Mouse (Mus musculus) MEL (cell line): ENCODE measurements at regions not wholly inside any gene's neighbourhood (a gene's known extent, or its start where the extent isn't known, plus 50 kb on each side); places are given as distances from the start of the nearest gene placed in this dataset.

ENCODE experiments used
- DNase-seq: peaks from one replicate; pipeline ENCODE4 v3.0.0; 2011; ENCODE audit warnings: low read depth, low spot score
- H3K27ac ChIP-seq: 2 replicates; pipeline ENCODE4 v1.5.1; 2012; ENCODE audit warnings: low read depth, mild to moderate bottlenecking, control low read depth, low read length, moderate library complexity; ENCODE audit not compliant: control insufficient read depth
- H3K27me3 ChIP-seq, 2 experiments: fragments of 150-350 bp in 1 of 2; sonication (generic) in 1 of 2; 2 replicates each; pipeline ENCODE4 v1.6.1; 2012; ENCODE audit warnings: low read length in 2 of 2, mild to moderate bottlenecking in 2 of 2, improper control_type of control experiment in 1 of 2, moderate library complexity in 1 of 2; ENCODE audit not compliant: insufficient read depth in 2 of 2, control insufficient read depth in 1 of 2
- H3K36me3 ChIP-seq, 2 experiments: 2 replicates each; pipeline ENCODE4 v1.6.1; 2012 to 2014; ENCODE audit warnings: low read length in 2 of 2, improper control_type of control experiment in 1 of 2, inconsistent platforms in 1 of 2, mild to moderate bottlenecking in 1 of 2; ENCODE audit not compliant: insufficient read depth in 2 of 2, control insufficient read depth in 1 of 2
- H3K4me1 ChIP-seq, 2 experiments: fragments of 150-350 bp in 1 of 2; sonication (generic) in 1 of 2; 2 replicates each; pipeline ENCODE4 v1.6.1; 2012; ENCODE audit warnings: low read length in 2 of 2, improper control_type of control experiment in 1 of 2, mild to moderate bottlenecking in 1 of 2; ENCODE audit not compliant: insufficient read depth in 2 of 2, control insufficient read depth in 1 of 2
- H3K4me3 ChIP-seq, 2 experiments: fragments of 150-350 bp in 1 of 2; sonication (generic) in 1 of 2; 2 replicates each; pipeline ENCODE4 v1.5.1; 2012; ENCODE audit warnings: low read depth in 2 of 2, low read length in 2 of 2, mild to moderate bottlenecking in 2 of 2, moderate library complexity in 2 of 2, control low read depth in 1 of 2, improper control_type of control experiment in 1 of 2; ENCODE audit not compliant: control insufficient read depth in 1 of 2, insufficient read depth in 1 of 2
- H3K79me2 ChIP-seq: 2 replicates; pipeline ENCODE4 v1.6.1; 2012; ENCODE audit warnings: mild to moderate bottlenecking, low read length, moderate library complexity; ENCODE audit not compliant: control insufficient read depth, poor library complexity, insufficient read depth
- H3K9ac ChIP-seq: 2 replicates; pipeline ENCODE4 v1.6.1; 2012; ENCODE audit warnings: low read depth, mild to moderate bottlenecking, control low read depth, low read length, moderate library complexity; ENCODE audit not compliant: control insufficient read depth, poor library complexity, severe bottlenecking
- H3K9me3 ChIP-seq: fragments of 150-350 bp; sonication (generic); replicated peaks from 2 replicates; pipeline ENCODE4 v1.6.1; 2012; ENCODE audit warnings: mild to moderate bottlenecking, low read length, improper control_type of control experiment, moderate library complexity; ENCODE audit not compliant: insufficient read depth
- BHLHE40 ChIP-seq: IDR thresholded peaks from 2 replicates; pipeline ENCODE4 v1.6.1; 2012; ENCODE audit warnings: low read depth, mild to moderate bottlenecking, inconsistent platforms, low read length, improper control_type of control experiment, borderline replicate concordance
- CHD1 ChIP-seq: IDR thresholded peaks from 2 replicates; pipeline ENCODE4 v1.6.1; 2012; ENCODE audit warnings: low read depth, mild to moderate bottlenecking, inconsistent platforms, low read length, improper control_type of control experiment
- CTCF ChIP-seq, 3 experiments: IDR thresholded peaks in 2 of 3; conservative IDR thresholded peaks in 1 of 3; 2 replicates each; pipeline ENCODE4 v1.5.1; 2011 to 2012; ENCODE audit warnings: low read length in 3 of 3, low read depth in 2 of 3, mild to moderate bottlenecking in 2 of 3, improper control_type of control experiment in 1 of 3, inconsistent platforms in 1 of 3, mixed read lengths in 1 of 3, moderate library complexity in 1 of 3; ENCODE audit not compliant: control insufficient read depth in 1 of 3, insufficient read depth in 1 of 3, poor library complexity in 1 of 3, severe bottlenecking in 1 of 3
- E2F4 ChIP-seq: IDR thresholded peaks from 2 replicates; pipeline ENCODE4 v1.6.1; 2011; ENCODE audit warnings: low read depth, low read length, improper control_type of control experiment, borderline replicate concordance
- HCFC1 ChIP-seq: IDR thresholded peaks from 2 replicates; pipeline ENCODE4 v1.6.1; 2012; ENCODE audit warnings: low read depth, mild to moderate bottlenecking, inconsistent platforms, low read length, improper control_type of control experiment, moderate library complexity
- KAT2A ChIP-seq: conservative IDR thresholded peaks from 2 replicates; pipeline ENCODE4 v1.6.1; 2012; ENCODE audit warnings: low read depth, low read length, improper control_type of control experiment, inconsistent platforms
- MAFK ChIP-seq: IDR thresholded peaks from 2 replicates; pipeline ENCODE4 v1.6.1; 2011; ENCODE audit warnings: low read depth, mild to moderate bottlenecking, low read length, improper control_type of control experiment, borderline replicate concordance
- MEF2A ChIP-seq: IDR thresholded peaks from 2 replicates; pipeline ENCODE4 v1.6.1; 2014; ENCODE audit warnings: low read depth, mild to moderate bottlenecking, inconsistent platforms, low read length, improper control_type of control experiment; ENCODE audit not compliant: poor library complexity, insufficient replicate concordance, severe bottlenecking; ENCODE audit errors: extremely low read depth
- MXI1 ChIP-seq: IDR thresholded peaks from 2 replicates; pipeline ENCODE4 v1.6.1; 2011; ENCODE audit warnings: mild to moderate bottlenecking, low read depth, low read length, improper control_type of control experiment
- MYC ChIP-seq: IDR thresholded peaks from 2 replicates; pipeline ENCODE4 v1.6.1; 2011; ENCODE audit warnings: low read depth, mild to moderate bottlenecking, low read length, improper control_type of control experiment, moderate library complexity
- POLR2A ChIP-seq, 2 experiments: IDR thresholded peaks; 2 replicates each; pipeline ENCODE4 v1.6.1; 2011 to 2012; ENCODE audit warnings: low read length in 2 of 2, mild to moderate bottlenecking in 2 of 2, control low read depth in 1 of 2, improper control_type of control experiment in 1 of 2, low read depth in 1 of 2, moderate library complexity in 1 of 2; ENCODE audit not compliant: control insufficient read depth in 1 of 2, insufficient read depth in 1 of 2, poor library complexity in 1 of 2
- POLR2AphosphoS2 ChIP-seq: IDR thresholded peaks from 2 replicates; pipeline ENCODE4 v1.6.1; 2011; ENCODE audit warnings: low read length, improper control_type of control experiment
- POLR2AphosphoS5 ChIP-seq: IDR thresholded peaks from 2 replicates; pipeline ENCODE4 v1.6.1; 2012; ENCODE audit warnings: low read depth, borderline replicate concordance, mild to moderate bottlenecking, inconsistent platforms, low read length, moderate library complexity, mixed read lengths
- RAD21 ChIP-seq: IDR thresholded peaks from 2 replicates; pipeline ENCODE4 v1.6.1; 2011; ENCODE audit warnings: mild to moderate bottlenecking, low read depth, low read length, improper control_type of control experiment
- RCOR1 ChIP-seq: IDR thresholded peaks from 2 replicates; pipeline ENCODE4 v1.6.1; 2012; ENCODE audit warnings: low read depth, mild to moderate bottlenecking, inconsistent platforms, low read length, improper control_type of control experiment
- TCF12 ChIP-seq: IDR thresholded peaks from 2 replicates; pipeline ENCODE4 v1.6.1; 2014; ENCODE audit warnings: low read depth, mild to moderate bottlenecking, inconsistent platforms, low read length, improper control_type of control experiment, moderate library complexity
- ZC3H11A ChIP-seq: IDR thresholded peaks from 2 replicates; pipeline ENCODE4 v1.6.1; 2012; ENCODE audit warnings: low read depth, mild to moderate bottlenecking, inconsistent platforms, low read length, improper control_type of control experiment
- ZNF384 ChIP-seq: IDR thresholded peaks from 2 replicates; pipeline ENCODE4 v1.6.1; 2012; ENCODE audit warnings: low read depth, mild to moderate bottlenecking, inconsistent platforms, low read length, improper control_type of control experiment

DNA sequence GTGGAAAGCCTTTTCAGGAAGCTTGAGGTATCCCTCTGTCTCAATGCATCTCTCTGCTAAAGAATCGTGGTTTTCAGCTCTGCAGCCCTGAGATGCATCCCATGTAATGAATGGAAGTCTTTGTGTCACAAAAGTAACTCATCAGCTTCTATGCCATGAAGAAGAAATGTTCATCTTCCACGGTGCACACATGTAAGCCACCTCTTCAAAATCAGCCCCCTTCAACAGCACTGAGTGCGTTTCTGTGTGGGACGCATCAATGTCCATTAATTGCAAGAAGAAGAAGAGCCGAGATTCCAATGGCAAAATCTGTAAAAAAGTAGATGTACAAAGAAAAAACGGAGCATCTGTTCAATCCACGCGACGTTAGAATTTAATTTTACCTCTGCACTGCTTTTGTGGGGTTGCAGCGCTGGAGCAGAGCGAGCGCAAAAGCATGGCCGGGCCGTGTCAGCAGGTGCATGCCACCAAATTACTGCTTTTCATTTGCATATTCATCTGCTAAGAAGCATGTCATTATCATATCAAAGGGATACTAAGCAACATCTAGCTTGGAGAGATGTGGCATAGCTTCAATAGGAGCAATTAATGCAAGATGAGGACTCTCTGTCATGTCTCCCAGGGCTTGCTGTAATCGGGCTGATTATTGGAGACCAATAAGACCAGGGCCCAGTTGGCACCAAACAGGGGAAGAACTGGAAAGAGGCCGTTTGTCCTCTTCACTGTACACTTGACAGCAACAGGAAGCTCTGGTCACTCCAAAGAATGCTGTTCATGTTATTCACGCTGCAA is 185.0 kb upstream of the Sox2 start:
- no peak for TF ChIP-seq E2F4
- TF ChIP-seq RCOR1, result no peak
- no peak for TF ChIP-seq POLR2AphosphoS5
- no peak for TF ChIP-seq TCF12
- TF ChIP-seq CTCF (IDR thresholded peaks at IDR 0.05 in 2 of 3, conservative IDR thresholded peaks at IDR 0.05 in 1 of 3; ENCODE audit: control insufficient read depth in 1 of 3, insufficient read depth in 1 of 3, low read depth in 2 of 3, low read length in 3 of 3, poor library complexity in 1 of 3, severe bottlenecking in 1 of 3), result no peak
- TF ChIP-seq BHLHE40, result no peak
- no peak for TF ChIP-seq ZNF384
- TF ChIP-seq MXI1, result no peak
- TF ChIP-seq KAT2A, result no peak
- no peak for TF ChIP-seq CHD1
- TF ChIP-seq MAFK, result no peak
- TF ChIP-seq HCFC1, result no peak
- TF ChIP-seq MEF2A, result no peak
- TF ChIP-seq RAD21, result no peak
- no peak for TF ChIP-seq POLR2AphosphoS2
- TF ChIP-seq POLR2A (IDR thresholded peaks at IDR 0.05; ENCODE audit: control insufficient read depth in 1 of 2, insufficient read depth in 1 of 2, low read depth in 1 of 2, low read length in 2 of 2, poor library complexity in 1 of 2), result no peak
- TF ChIP-seq, all 39 proteins: peak for 0
- Histone ChIP-seq H3K9me3 (no peaks in the 10 kb centered on the region), H3K9ac (no peak overlapping the region), H3K27me3 (no peaks in the 10 kb centered on the region), H3K36me3 (no peaks in the 10 kb centered on the region), H3K4me1 (no peaks in the 10 kb centered on the region), H3K79me2 (no peaks in the 10 kb centered on the region), H3K27ac (no peak overlapping the region), H3K4me3 (no peak overlapping the region)
- DNase-seq, result no peak

DNA sequence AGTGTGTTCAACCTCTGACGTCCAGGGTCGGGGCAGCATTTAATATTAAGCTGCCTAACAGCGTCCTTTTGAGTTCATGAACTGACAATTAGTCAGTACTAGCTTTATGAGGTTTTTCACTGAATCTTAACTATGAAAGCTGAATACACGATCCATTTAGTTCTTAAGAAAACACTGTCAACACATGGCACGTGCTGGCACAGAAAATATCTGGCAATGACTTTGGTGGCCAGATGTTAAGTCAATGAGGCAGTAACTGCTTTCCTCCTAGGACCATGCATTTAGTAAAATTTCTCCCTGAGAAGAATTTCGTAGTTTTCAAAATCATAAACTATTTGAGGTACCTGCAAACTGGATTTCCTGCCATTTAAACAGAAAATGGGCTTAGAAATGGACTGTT is 191.4 kb upstream of the Sox2 start:
- DNase-seq, result no peak
- no peaks in the 10 kb centered on the region for H3K27me3 ChIP-seq
- H3K36me3 ChIP-seq, result no peaks in the 10 kb centered on the region
- no peak for TF ChIP-seq MEF2A
- TF ChIP-seq CTCF (IDR thresholded peaks at IDR 0.05 in 2 of 3, conservative IDR thresholded peaks at IDR 0.05 in 1 of 3; ENCODE audit: control insufficient read depth in 1 of 3, insufficient read depth in 1 of 3, low read depth in 2 of 3, low read length in 3 of 3, poor library complexity in 1 of 3, severe bottlenecking in 1 of 3), result no peak
- TF ChIP-seq ZC3H11A, result no peak
- no peak for TF ChIP-seq MYC
- H3K4me1 ChIP-seq, result no peaks in the 10 kb centered on the region
- H3K27ac ChIP-seq, result no peak overlapping the region
- no peak overlapping the region for H3K9ac ChIP-seq
- no peaks in the 10 kb centered on the region for H3K9me3 ChIP-seq
- no peak overlapping the region for H3K4me3 ChIP-seq
- no peaks in the 10 kb centered on the region for H3K79me2 ChIP-seq
